Mouse (Mus musculus) hindbrain, embryonic 10.5 days (tissue): ENCODE data around the gene Smc4. TPM values are rescaled to one million over a fixed set of nuclear protein-coding genes. Genes with fewer than 3 reads are reported as not detected.
"Not testable (repeated sequence)": the region's sequence is repeated elsewhere in the genome, so short reads cannot be mapped to it uniquely, and the experiment has no call there.

Experiments
- DNase-seq: peaks from one replicate; pipeline ENCODE4 v3.0.0-alpha.2; 2017; ENCODE audit warnings: low spot score
- H3K27ac ChIP-seq: fragments of 300-500 bp; sonication (generic); 2 replicates; pipeline ENCODE4 v1.5.1; 2016; ENCODE audit warnings: mild to moderate bottlenecking, moderate library complexity
- H3K27me3 ChIP-seq: fragments of 300-500 bp; sonication (generic); 2 replicates; pipeline ENCODE4 v1.6.1; 2016; ENCODE audit warnings: mild to moderate bottlenecking; ENCODE audit not compliant: poor library complexity, insufficient read depth, severe bottlenecking
- H3K36me3 ChIP-seq: fragments of 300-500 bp; sonication (generic); 2 replicates; pipeline ENCODE4 v1.6.1; 2016; ENCODE audit warnings: mild to moderate bottlenecking, moderate library complexity
- H3K4me1 ChIP-seq: fragments of 300-500 bp; sonication (generic); replicated peaks from 2 replicates; pipeline ENCODE4 v1.6.1; 2016; ENCODE audit warnings: mild to moderate bottlenecking
- H3K4me3 ChIP-seq: fragments of 300-500 bp; sonication (generic); 2 replicates; pipeline ENCODE4 v1.5.1; 2016; ENCODE audit warnings: mild to moderate bottlenecking, moderate library complexity
- H3K9me3 ChIP-seq: fragments of 300-500 bp; sonication (generic); 2 replicates; pipeline ENCODE4 v1.6.1; 2016; ENCODE audit warnings: mild to moderate bottlenecking, moderate library complexity
- WGBS: fragments of 180-500 bp; shearing (Covaris S2); methylation state at CpG from one replicate; pipeline ENCODE4 v1.1.7; 2016; 5-methylcytosine and 5-hydroxymethylcytosine counted together
- polyA plus RNA-seq: library from polyadenylated mRNA; unstranded; fragments of >200 nt; fragmentation: Nextera tagmentation; extraction: Ambion mirVana; gene quantifications from 2 replicates; pipeline ENCODE4 v1.2.1, GENCODE M21; 2016

The Smc4 gene
- polyA plus RNA-seq, 1 experiment from 2014 or later, result 101 TPM

GRCm38 (mm10) chr3:68979187-68979586 is 25.4 kb upstream of the Smc4 start:
- WGBS, result 94% methylated on average over 10 of the region's 10 CpGs
- H3K27me3 ChIP-seq, result no peaks in the 10 kb centered on the region
- H3K4me1 ChIP-seq, result no peaks in the 10 kb centered on the region
- H3K27ac ChIP-seq, result no peak overlapping the region
- H3K4me3 ChIP-seq, result no peak overlapping the region
- no peaks in the 10 kb centered on the region for H3K9me3 ChIP-seq
- H3K36me3 ChIP-seq, result peaks cover 28% of the 10 kb centered on the region
- no peak for DNase-seq

GRCm38 (mm10) chr3:68980898-68981297 is 23.6 kb upstream of the Smc4 start:
- Histone ChIP-seq H3K36me3 (peaks cover 41% of the 10 kb centered on the region), H3K4me3 (no peak overlapping the region), H3K9me3 (no peaks in the 10 kb centered on the region), H3K4me1 (no peaks in the 10 kb centered on the region), H3K27ac (no peak overlapping the region), H3K27me3 (no peaks in the 10 kb centered on the region)
- no peak for DNase-seq
- WGBS, result 88% methylated on average over 9 of the region's 9 CpGs

GRCm38 (mm10) chr3:68986550-68986949 is 18.0 kb upstream of the Smc4 start:
- Histone ChIP-seq H3K4me1 (no peaks in the 10 kb centered on the region), H3K27me3 (no peaks in the 10 kb centered on the region), H3K27ac (no peak overlapping the region), H3K9me3 (no peaks in the 10 kb centered on the region), H3K4me3 (no peak overlapping the region), H3K36me3 (peaks cover 53% of the 10 kb centered on the region)
- 89% methylated on average over 2 of the region's 2 CpGs for WGBS
- no peak for DNase-seq

- H3K4me3 ChIP-seq, result 0 out of 2 replicates have a peak overlapping the region, but pooled peaks have one; percentile 11
- peaks cover 19% of the 10 kb centered on the region for H3K4me1 ChIP-seq
- no peaks in the 10 kb centered on the region for H3K27me3 ChIP-seq
- DNase-seq, result no peak
- WGBS, result 88% methylated on average over 4 of the region's 4 CpGs
- H3K27ac ChIP-seq, result no peak overlapping the region
- H3K36me3 ChIP-seq, result peaks cover 8% of the 10 kb centered on the region; the same call in 1 of the 2 replicates
- no peaks in the 10 kb centered on the region for H3K9me3 ChIP-seq
Measured at GRCm38 (mm10) chr3:69002781-69003180, 1.8 kb upstream of the Smc4 start.

- peaks cover 15% of the 10 kb centered on the region for H3K36me3 ChIP-seq
- no peaks in the 10 kb centered on the region for H3K9me3 ChIP-seq
- H3K27me3 ChIP-seq, result no peaks in the 10 kb centered on the region
- H3K27ac ChIP-seq, result peak overlapping the region; percentile 98
- DNase-seq, result no peak
- H3K4me3 ChIP-seq, result peak overlapping the region; percentile 99
- peaks cover 21% of the 10 kb centered on the region for H3K4me1 ChIP-seq
- WGBS, result 2% methylated on average over 7 of the region's 7 CpGs
Measured at GRCm38 (mm10) chr3:69004055-69004436, 492 bp upstream of the Smc4 start.

GRCm38 (mm10) chr3:69005338-69006245 is 1.1 kb downstream of the Smc4 start:
- Histone ChIP-seq H3K27me3 (no peaks in the 10 kb centered on the region), H3K4me1 (peaks cover 21% of the 10 kb centered on the region), H3K36me3 (peaks cover 25% of the 10 kb centered on the region), H3K9me3 (no peaks in the 10 kb centered on the region), H3K27ac (peak overlapping the region; percentile 98), H3K4me3 (peak overlapping the region; percentile 99)
- under 1% methylated on average over 72 of the region's 72 CpGs for WGBS
- DNase-seq, result peak; percentile 78

- peaks cover 21% of the 10 kb centered on the region for H3K4me1 ChIP-seq
- peaks cover 27% of the 10 kb centered on the region for H3K36me3 ChIP-seq
- no peaks in the 10 kb centered on the region for H3K27me3 ChIP-seq
- WGBS, result 11% methylated on average over 21 of the region's 21 CpGs
- H3K9me3 ChIP-seq, result no peaks in the 10 kb centered on the region
- H3K4me3 ChIP-seq, result peak overlapping the region; percentile 99
- peak overlapping the region; percentile 98 for H3K27ac ChIP-seq
- DNase-seq, result no peak
Measured at GRCm38 (mm10) chr3:69006246-69006760, 1.8 kb downstream of the Smc4 start.

- Histone ChIP-seq H3K4me1 (peaks cover 18% of the 10 kb centered on the region), H3K27ac (no peak overlapping the region), H3K9me3 (no peaks in the 10 kb centered on the region), H3K27me3 (no peaks in the 10 kb centered on the region), H3K4me3 (no peak overlapping the region), H3K36me3 (peaks cover 48% of the 10 kb centered on the region)
- no peak for DNase-seq
- 94% methylated on average over 2 of the region's 2 CpGs for WGBS
Measured at GRCm38 (mm10) chr3:69008873-69009272, 4.3 kb downstream of the Smc4 start.

GRCm38 (mm10) chr3:69017181-69017580 is 12.6 kb downstream of the Smc4 start:
- no peak for DNase-seq
- no peak overlapping the region for H3K27ac ChIP-seq
- H3K4me3 ChIP-seq, result no peak overlapping the region
- H3K9me3 ChIP-seq, result no peaks in the 10 kb centered on the region
- 95% methylated on average over 3 of the region's 3 CpGs for WGBS
- H3K4me1 ChIP-seq, result no peaks in the 10 kb centered on the region
- no peaks in the 10 kb centered on the region for H3K27me3 ChIP-seq
- peaks cover 98% of the 10 kb centered on the region for H3K36me3 ChIP-seq

GRCm38 (mm10) chr3:69018635-69019034 is 14.1 kb downstream of the Smc4 start:
- 92% methylated on average over 2 of the region's 2 CpGs for WGBS

GRCm38 (mm10) chr3:69020285-69020684 is 15.7 kb downstream of the Smc4 start:
- Histone ChIP-seq H3K27me3 (no peaks in the 10 kb centered on the region), H3K4me1 (no peaks in the 10 kb centered on the region), H3K4me3 (no peak overlapping the region), H3K27ac (no peak overlapping the region), H3K36me3 (peaks cover 99% of the 10 kb centered on the region), H3K9me3 (no peaks in the 10 kb centered on the region)
- no peak for DNase-seq
- WGBS, result 96% methylated on average over 2 of the region's 2 CpGs

More at GRCm38 (mm10) chr3:69018635-69019034, 14.1 kb downstream of the Smc4 start:
- H3K9me3 ChIP-seq, H3K27ac ChIP-seq, H3K27me3 ChIP-seq, H3K4me1 ChIP-seq, DNase-seq, H3K4me3 ChIP-seq: not testable (repeated sequence)
- peaks cover 99% of the 10 kb centered on the region for H3K36me3 ChIP-seq

GRCm38 (mm10) chr3:69020764-69021163 is 16.2 kb downstream of the Smc4 start:
- H3K27ac ChIP-seq, result no peak overlapping the region
- H3K36me3 ChIP-seq, result peaks cover 100% of the 10 kb centered on the region

GRCm38 (mm10) chr3:69026133-69026783 is 21.7 kb downstream of the Smc4 start:
- no peaks in the 10 kb centered on the region for H3K9me3 ChIP-seq
- WGBS, result 95% methylated on average over 1 of the region's 1 CpGs
- no peaks in the 10 kb centered on the region for H3K4me1 ChIP-seq
- no peak overlapping the region for H3K4me3 ChIP-seq
- H3K27me3 ChIP-seq, result no peaks in the 10 kb centered on the region
- no peak overlapping the region for H3K27ac ChIP-seq
- H3K36me3 ChIP-seq, result peaks cover 100% of the 10 kb centered on the region
- no peak for DNase-seq

More at GRCm38 (mm10) chr3:69020764-69021163, 16.2 kb downstream of the Smc4 start:
- Histone ChIP-seq H3K27me3 (no peaks in the 10 kb centered on the region), H3K9me3 (no peaks in the 10 kb centered on the region), H3K4me3 (no peak overlapping the region), H3K4me1 (no peaks in the 10 kb centered on the region)
- no peak for DNase-seq
